Mouse (Mus musculus) lung, postnatal 25 days (tissue): Measurements from ENCODE around the gene Cdk11b.
"Not testable (repeated sequence)": the region's sequence is repeated elsewhere in the genome, so short reads cannot be mapped to it uniquely, and the experiment has no call there.

Experiments
- DNase-seq: peaks from one replicate; pipeline ENCODE4 v3.0.0; 2022; ENCODE audit warnings: low spot score

Gene Cdk11b

GRCm38 (mm10) chr4:155605132-155605531 lies 19.5 kb upstream of the Cdk11b start:
- DNase-seq, result no peak

DNA sequence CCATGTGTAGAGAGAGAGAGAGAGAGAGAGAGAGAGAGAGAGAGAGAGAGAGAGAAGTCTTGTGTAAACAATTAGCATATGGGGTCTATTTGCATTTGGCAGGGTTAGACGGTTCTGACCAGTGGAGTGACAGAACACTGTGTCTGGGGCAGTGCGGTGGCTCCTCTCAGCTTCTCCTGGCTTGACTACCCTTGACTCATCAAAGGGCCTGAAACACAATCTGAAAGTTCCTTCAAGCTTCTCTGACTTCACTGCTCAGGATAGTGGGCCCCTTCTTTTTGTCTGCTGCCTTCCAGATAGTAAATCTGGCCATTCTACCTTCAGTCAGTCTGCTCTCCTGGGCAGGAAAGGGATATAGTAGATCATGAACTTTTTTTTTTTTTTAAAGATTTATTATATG lies 17.8 kb upstream of the Cdk11b start:
- DNase-seq, result no peak

- DNase-seq, result no peak
Observed at GRCm38 (mm10) chr4:155611860-155612259, 12.8 kb upstream of the Cdk11b start.

GRCm38 (mm10) chr4:155613264-155613663 lies 11.4 kb upstream of the Cdk11b start:
- DNase-seq, result no peak

GRCm38 (mm10) chr4:155618321-155618720 lies 6.3 kb upstream of the Cdk11b start:
- DNase-seq, result no peak

DNA sequence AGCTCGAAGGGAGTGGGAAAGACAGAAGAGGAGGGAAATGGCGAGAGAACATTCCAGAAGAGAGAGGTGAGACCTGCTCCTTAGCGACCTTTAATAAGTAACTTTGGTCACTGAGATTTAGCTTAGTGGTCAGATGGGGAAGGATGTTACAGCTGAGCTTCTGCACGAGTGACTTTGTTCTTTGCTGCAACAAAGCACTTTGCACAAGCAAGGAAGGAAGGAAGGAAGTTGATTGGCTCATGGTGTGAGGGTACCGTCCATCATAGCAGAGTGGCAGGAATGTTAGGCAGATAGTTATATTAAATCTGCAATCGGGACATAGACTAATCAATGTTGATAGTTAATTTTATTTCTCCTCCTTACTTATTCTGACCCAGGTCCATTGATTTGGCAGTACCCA lies 5.6 kb downstream of the Cdk11b start:
- no peak for DNase-seq

DNA sequence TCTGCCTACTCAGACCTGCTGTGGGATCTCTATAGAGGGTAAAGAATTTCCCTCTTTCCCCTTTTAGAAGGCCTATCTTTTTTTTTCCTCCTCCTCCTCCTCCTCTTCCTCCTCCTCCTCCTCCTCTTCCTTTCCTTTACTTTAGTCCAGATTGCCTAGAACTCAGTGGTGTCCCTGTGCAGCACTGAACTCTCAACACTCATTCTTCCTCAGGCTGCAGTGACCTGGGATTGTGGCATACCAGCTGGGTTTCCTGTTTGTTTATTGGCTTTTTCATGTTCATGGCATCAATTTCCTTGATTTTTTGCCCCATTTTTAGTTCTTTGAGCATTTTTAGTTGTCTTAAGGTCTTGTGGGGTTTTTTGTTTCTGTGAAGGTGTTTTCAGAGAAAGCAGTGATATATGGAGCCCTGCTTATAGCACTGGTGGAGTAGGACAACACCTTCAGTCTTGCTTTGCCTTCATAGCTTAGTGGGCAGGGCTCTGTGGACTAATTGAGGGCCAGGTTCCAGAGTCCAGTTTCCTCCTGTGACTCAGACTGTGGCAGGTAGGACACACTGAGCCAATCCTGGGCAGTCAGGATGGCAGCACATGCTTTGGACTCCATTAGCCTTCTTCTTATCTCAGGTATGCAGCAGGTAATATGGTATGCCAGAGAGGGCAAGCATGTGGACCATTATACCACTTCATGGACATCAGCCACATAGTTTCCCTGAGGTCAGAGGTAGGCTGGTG lies 11.3 kb downstream of the Cdk11b start:
- DNase-seq, result no peak

GRCm38 (mm10) chr4:155643531-155643930 lies 18.9 kb downstream of the Cdk11b start:
- no peak for DNase-seq

- DNase-seq, result not testable (repeated sequence)
Observed at GRCm38 (mm10) chr4:155645308-155645707, 20.7 kb downstream of the Cdk11b start, which contains the start of gene Gm10563. Gene Gm10563 (minus strand): TSS chr4:155645408.

- no peak for DNase-seq
Observed at GRCm38 (mm10) chr4:155645721-155646120, 21.1 kb downstream of the Cdk11b start.

GRCm38 (mm10) chr4:155649355-155649754 lies 24.7 kb downstream of the Cdk11b start:
- no peak for DNase-seq

DNA sequence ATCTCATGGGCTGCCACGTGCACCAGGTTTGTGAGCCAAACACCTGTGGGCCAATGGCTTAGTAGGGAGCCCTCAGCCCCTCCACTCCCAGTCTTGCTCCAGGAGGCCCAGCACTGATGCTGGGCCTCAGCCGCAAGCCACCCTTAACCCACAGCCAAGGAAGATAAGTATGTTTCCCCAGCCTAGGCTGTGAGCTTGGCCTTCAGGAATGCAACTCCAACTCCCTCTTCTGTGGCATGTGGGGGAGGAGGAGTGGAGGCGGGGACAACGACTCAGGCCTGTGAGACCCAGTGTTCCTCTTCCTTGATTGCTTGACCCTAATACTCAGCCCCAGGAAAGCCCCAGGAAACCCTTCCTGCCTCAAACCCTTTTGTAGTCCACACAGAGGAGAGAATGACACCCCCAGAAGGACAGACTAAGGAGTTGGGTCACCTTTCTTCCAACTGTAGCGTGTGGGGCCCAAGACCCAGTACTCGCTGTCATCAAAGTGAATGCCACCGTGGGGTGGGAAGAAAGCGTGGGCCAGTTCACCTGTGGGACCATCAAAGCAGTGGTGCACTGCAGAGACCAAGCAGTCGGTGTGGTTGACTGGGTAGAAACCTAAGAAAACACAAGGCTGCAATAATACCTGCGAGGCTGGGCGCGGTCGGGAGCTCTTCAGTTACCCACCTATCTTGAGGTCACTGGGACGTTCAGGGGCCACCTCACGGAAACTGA lies 27.1 kb downstream of the Cdk11b start:
- peak; percentile 60 for DNase-seq

- no peak for DNase-seq
Observed at GRCm38 (mm10) chr4:155652283-155653085, 27.8 kb downstream of the Cdk11b start.

DNA sequence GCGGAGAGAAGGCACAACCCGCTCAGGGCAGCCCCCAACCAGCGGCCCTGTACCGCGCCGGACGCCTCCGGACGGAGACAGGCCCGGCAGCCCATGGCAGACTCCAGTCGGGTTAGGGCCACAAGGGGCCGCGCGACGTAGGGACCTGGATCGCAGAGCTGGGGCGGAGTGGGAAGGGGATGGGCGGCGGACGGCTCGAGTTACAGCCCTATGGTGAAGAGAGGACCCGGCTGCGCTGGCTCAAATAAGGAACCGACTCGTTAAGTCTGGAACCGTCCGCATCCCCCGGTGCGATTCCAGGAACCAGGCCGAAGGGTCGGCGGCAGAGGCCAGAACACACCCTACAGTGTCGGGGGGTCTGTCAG lies 28.4 kb downstream of the Cdk11b start, which contains the start of gene Mmp23:
TSS of gene Mmp23 (minus strand) at position 299 of the 365 bp plus-strand sequence.
- peak; percentile 21 for DNase-seq

- DNase-seq, result no peak
Observed at GRCm38 (mm10) chr4:155653451-155654182, 29.0 kb downstream of the Cdk11b start.

DNA sequence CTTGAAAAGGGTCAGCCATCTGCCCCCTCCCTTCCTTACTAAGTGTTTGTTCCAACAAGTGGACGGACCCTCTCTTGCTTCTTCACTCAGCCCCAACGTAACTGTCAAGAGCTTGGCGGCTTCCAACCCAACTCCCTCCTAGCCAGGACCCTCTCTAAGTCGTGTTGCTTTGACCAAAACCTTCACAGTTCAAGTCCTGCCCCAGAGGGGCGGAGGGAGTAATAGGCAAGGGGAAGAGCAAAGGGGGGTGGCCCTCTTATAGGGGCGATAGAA lies 29.5 kb downstream of the Cdk11b start:
- no peak for DNase-seq

DNA sequence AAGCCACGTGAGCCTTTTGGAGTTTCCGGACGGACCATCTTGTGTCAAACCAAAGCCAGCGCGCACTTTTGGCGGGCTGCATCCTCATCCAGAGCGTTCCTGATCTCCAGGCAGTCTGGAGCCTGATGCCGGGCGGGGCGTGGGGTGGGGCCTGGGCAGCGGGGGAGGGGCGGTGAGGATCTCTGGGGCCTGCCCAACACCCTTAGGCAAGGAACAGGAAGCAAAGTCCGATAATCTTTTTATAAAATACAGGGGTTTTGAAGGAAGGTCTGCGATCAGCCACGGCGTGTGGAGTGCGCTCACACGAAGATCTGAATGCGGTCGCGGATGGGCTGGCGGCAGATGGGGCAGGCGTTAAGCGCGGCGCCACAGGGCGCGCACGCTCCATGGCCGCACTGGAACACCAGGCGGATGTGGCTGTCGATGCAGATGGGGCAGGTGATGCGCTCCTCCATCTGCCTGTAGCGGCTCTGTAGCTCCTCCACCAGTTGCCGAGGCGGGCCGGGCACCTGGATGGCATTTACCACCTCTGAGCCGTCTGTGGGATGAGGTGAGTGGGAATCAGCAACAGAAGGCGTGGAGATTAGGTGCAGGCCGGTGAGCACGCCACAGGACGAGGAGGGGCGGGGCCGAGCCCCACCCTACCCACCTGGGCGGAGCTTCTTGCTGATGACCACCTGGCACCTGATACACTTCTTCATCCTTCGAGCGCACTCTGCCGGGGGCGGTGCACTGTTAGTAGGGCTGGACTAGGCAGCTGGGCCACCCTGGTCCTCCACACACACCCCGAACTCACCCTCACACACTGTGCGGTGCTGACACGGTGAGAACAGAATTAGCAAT lies 30.0 kb downstream of the Cdk11b start:
- DNase-seq, result peak; percentile 52

DNA sequence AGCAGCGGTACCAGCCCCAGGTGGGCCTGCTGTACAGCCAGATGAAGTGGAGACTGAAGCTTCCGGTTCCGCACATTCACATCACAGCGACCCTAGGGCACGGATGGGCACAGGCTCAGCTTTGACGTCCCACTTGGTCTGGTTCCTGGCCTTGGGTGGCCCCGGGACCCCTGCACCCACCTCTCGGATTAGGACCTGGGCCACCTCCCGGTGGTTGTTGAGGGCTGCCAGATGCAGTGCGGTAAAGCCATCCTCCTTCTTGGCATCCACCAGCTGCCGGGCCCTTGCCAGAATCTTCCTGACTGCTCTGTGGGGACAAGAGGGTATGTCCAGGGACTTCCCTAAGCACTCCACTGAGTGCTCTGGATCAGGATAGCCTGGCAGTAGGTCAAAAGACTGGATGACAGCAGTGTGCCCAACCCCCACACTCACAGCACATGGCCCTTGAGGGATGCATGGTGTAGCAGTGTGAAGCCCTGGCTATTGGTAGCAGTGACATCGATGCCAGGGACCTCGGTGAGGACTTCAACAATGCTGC lies 31.6 kb downstream of the Cdk11b start:
- no peak for DNase-seq

GRCm38 (mm10) chr4:155658961-155659360 lies 34.3 kb downstream of the Cdk11b start:
- no peak for DNase-seq

- DNase-seq, result no peak
Observed at GRCm38 (mm10) chr4:155660641-155661040, 36.0 kb downstream of the Cdk11b start.

GRCm38 (mm10) chr4:155666903-155667302 lies 42.2 kb downstream of the Cdk11b start:
- DNase-seq, result no peak
